Mouse (Mus musculus) G1E (cell line): ENCODE results near the gene Igflr1.

Experiments used
- CTCF ChIP-seq: IDR thresholded peaks from 2 replicates; pipeline ENCODE4 v1.5.1; 2012; ENCODE audit warnings: low read depth, low read length, inconsistent platforms, mixed read lengths
- TAL1 ChIP-seq: conservative IDR thresholded peaks from 2 replicates; pipeline ENCODE4 v1.6.1; 2012; ENCODE audit warnings: low read depth, low read length, inconsistent platforms, mixed read lengths

DNA sequence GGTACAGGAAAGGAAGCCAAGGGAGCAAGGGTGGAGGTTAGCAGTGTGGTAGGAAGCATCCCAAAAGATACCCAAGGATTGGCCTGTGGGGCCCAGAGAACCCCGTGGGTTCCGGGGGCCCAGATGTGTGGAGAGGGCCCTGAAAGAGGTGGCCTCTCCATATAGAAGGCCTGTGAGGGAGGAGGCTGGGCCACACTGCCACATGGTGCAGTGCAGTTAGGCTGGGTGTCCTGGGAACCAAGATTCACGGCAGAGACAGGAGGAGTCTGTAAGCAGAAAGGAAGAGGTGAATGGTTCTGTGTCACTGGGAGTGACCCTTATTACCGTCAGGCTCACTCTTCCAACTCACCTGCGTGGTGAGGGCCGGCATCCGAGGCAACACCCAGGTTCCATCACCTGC is 24.7 kb upstream of the Igflr1 start:
- TF ChIP-seq CTCF: no peak
- no peak for TF ChIP-seq TAL1
